In the genomic region with DNA sequence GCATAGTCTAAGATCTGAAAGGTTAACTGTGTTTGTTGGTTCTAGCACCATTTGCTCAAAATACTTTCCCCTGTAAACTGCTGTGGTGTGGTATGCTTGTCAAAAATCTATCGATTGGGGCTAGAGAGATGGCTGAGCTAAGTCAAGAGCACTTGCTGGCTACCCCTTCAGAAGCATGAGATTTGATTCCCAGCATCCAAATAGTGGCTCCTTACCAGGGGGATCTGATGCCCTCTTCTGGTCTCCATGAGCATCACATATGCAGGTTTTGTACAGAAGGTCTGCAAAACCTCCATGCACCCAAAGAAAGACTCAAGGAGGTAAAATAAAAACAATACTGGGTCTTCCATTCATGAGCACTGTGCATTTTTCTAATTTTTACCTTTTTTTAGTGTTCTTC, we compare ENCODE assay signal across 9 mouse cellular contexts. TPM values are rescaled to one million over a fixed set of nuclear protein-coding genes. Genes with fewer than 3 reads are reported as not detected.
DNase-seq lines count a peak whose midpoint lies in the region; ATAC-seq and TF ChIP-seq lines count a peak whose summit lies in the region.
"Had no signal": no experiment of that assay in that cellular context is flagged by ENCODE, and none has a peak within 500 bp of the region (broad histone marks: within the 10 kb centered on the region; RNA-seq: fewer than 3 reads in every experiment).

No protein-coding gene starts in this region.

- no peak overlapping the region for H3K9ac ChIP-seq in forebrain, embryonic 14.5 days (ENCODE audit: low read length)
- H3K9ac ChIP-seq in forebrain, embryonic 13.5 days: no peak overlapping the region
- H3K9ac ChIP-seq in neural tube, embryonic 11.5 days (ENCODE audit: low read length): no peak overlapping the region
- no peak overlapping the region for H3K9ac ChIP-seq in neural tube, embryonic 15.5 days (replicated peaks)
- H3K9ac ChIP-seq: heart, embryonic 15.5 days had no signal

- H3K4me1 ChIP-seq in forebrain, embryonic 14.5 days (ENCODE audit: control insufficient read depth, insufficient read depth, low read length): peaks cover 5% of the 10 kb centered on the region
- peaks cover 12% of the 10 kb centered on the region for H3K4me1 ChIP-seq in forebrain, embryonic 13.5 days
- no peaks in the 10 kb centered on the region; the same call in 1 of the 2 replicates for H3K4me1 ChIP-seq in neural tube, embryonic 11.5 days (ENCODE audit: control insufficient read depth, insufficient read depth, low read length)
- peaks cover 27% of the 10 kb centered on the region for H3K4me1 ChIP-seq in neural tube, embryonic 15.5 days
- no peaks in the 10 kb centered on the region for H3K4me1 ChIP-seq in cerebellum, adult 2 months (ENCODE audit: control insufficient read depth, insufficient read depth, low read length)

- ATAC-seq in forebrain, embryonic 14.5 days: no peak
- no peak for ATAC-seq in forebrain, embryonic 13.5 days
- ATAC-seq in neural tube, embryonic 11.5 days (ENCODE audit: insufficient read depth, low FRiP score, low TSS enrichment): no peak
- no peak for ATAC-seq in neural tube, embryonic 15.5 days (ENCODE audit: low FRiP score)

- H3K9me3 ChIP-seq in forebrain, embryonic 14.5 days (replicated peaks; ENCODE audit: control insufficient read depth, low read length): no peaks in the 10 kb centered on the region
- no peaks in the 10 kb centered on the region for H3K9me3 ChIP-seq in forebrain, embryonic 13.5 days (replicated peaks)
- no peaks in the 10 kb centered on the region for H3K9me3 ChIP-seq in neural tube, embryonic 11.5 days (ENCODE audit: control insufficient read depth, low read length)
- no peaks in the 10 kb centered on the region for H3K9me3 ChIP-seq in neural tube, embryonic 15.5 days (replicated peaks)
- H3K9me3 ChIP-seq: heart, embryonic 15.5 days had no signal

- no peak overlapping the region for H3K4me3 ChIP-seq in forebrain, embryonic 14.5 days (ENCODE audit: low read depth, low read length)
- H3K4me3 ChIP-seq in forebrain, embryonic 13.5 days: no peak overlapping the region
- H3K4me3 ChIP-seq in neural tube, embryonic 11.5 days (ENCODE audit: low read depth, low read length): no peak overlapping the region
- no peak overlapping the region for H3K4me3 ChIP-seq in neural tube, embryonic 15.5 days (replicated peaks)
- no peak overlapping the region for H3K4me3 ChIP-seq in cerebellum, adult 2 months (replicated peaks; ENCODE audit: insufficient read depth, low read depth, low read length)

- TF ChIP-seq CTCF in cerebellum, adult 2 months (IDR thresholded peaks at IDR 0.05; ENCODE audit: borderline replicate concordance, insufficient read depth, low read depth, low read length): peak; percentile 56

- 22% methylated on average over 1 of the region's 1 CpGs for WGBS in forebrain, embryonic 14.5 days
- 21% methylated on average over 1 of the region's 1 CpGs for WGBS in forebrain, embryonic 13.5 days
- WGBS in neural tube, embryonic 11.5 days: 29% methylated on average over 1 of the region's 1 CpGs
- 24% methylated on average over 1 of the region's 1 CpGs for WGBS in neural tube, embryonic 15.5 days
- WGBS in cerebellum, adult 2 months: 17% methylated on average over 1 of the region's 1 CpGs

- H3K27ac ChIP-seq in forebrain, embryonic 14.5 days (ENCODE audit: low read depth, low read length): no peak overlapping the region
- H3K27ac ChIP-seq in forebrain, embryonic 13.5 days: no peak overlapping the region
- H3K27ac ChIP-seq in neural tube, embryonic 11.5 days (ENCODE audit: low read depth, low read length): no peak overlapping the region
- H3K27ac ChIP-seq in neural tube, embryonic 15.5 days (replicated peaks): no peak overlapping the region
- no peak overlapping the region for H3K27ac ChIP-seq in cerebellum, adult 2 months (ENCODE audit: insufficient read depth, low read length)
- H3K27ac ChIP-seq: heart, embryonic 15.5 days had no signal

- peak; percentile 72 for DNase-seq in forebrain, embryonic 14.5 days (ENCODE audit: low spot score)
- DNase-seq in neural tube, embryonic 11.5 days (ENCODE audit: low spot score): peak; percentile 30
- peak; percentile 54 to 61 for DNase-seq in cerebellum, adult 2 months
- DNase-seq in heart, postnatal 10 days: peak; percentile 66 to 75
- DNase-seq in lung, postnatal 10 days: peak; percentile 76
- no peak for DNase-seq in spleen, postnatal 14 days (ENCODE audit: low spot score in 2 of 2)

- no peaks in the 10 kb centered on the region for H3K27me3 ChIP-seq in forebrain, embryonic 14.5 days (replicated peaks; ENCODE audit: control insufficient read depth, insufficient read depth, low read length)
- H3K27me3 ChIP-seq in forebrain, embryonic 13.5 days: no peaks in the 10 kb centered on the region
- no peaks in the 10 kb centered on the region for H3K27me3 ChIP-seq in neural tube, embryonic 11.5 days (ENCODE audit: control insufficient read depth, insufficient read depth, low read length)
- no peaks in the 10 kb centered on the region for H3K27me3 ChIP-seq in neural tube, embryonic 15.5 days (replicated peaks)
- H3K27me3 ChIP-seq in cerebellum, adult 2 months (ENCODE audit: control insufficient read depth, insufficient read depth, low read length): no peaks in the 10 kb centered on the region
- H3K27me3 ChIP-seq: heart, embryonic 15.5 days had no signal

- H3K36me3 ChIP-seq in forebrain, embryonic 14.5 days (ENCODE audit: control insufficient read depth, insufficient read depth, low read length): no peaks in the 10 kb centered on the region
- H3K36me3 ChIP-seq in forebrain, embryonic 13.5 days (ENCODE audit: poor library complexity, severe bottlenecking): no peaks in the 10 kb centered on the region
- no peaks in the 10 kb centered on the region for H3K36me3 ChIP-seq in neural tube, embryonic 11.5 days (ENCODE audit: control insufficient read depth, insufficient read depth, low read length)
- no peaks in the 10 kb centered on the region for H3K36me3 ChIP-seq in neural tube, embryonic 15.5 days
- H3K36me3 ChIP-seq: heart, embryonic 15.5 days had no signal

- intact Hi-C loops in heart, postnatal 10 days (cut with DNase I): loop anchor here (5.0 kb wide), 2 partner anchors 41 to 164 kb away; a partner anchor contains a TSS

- H3K4me2 ChIP-seq in forebrain, embryonic 14.5 days (ENCODE audit: low read length): no peak overlapping the region
- no peak overlapping the region for H3K4me2 ChIP-seq in forebrain, embryonic 13.5 days
- no peak overlapping the region for H3K4me2 ChIP-seq in neural tube, embryonic 11.5 days (ENCODE audit: low read depth)
- H3K4me2 ChIP-seq in neural tube, embryonic 15.5 days: no peak overlapping the region

- TF ChIP-seq POLR2A in cerebellum, adult 2 months (IDR thresholded peaks at IDR 0.05; ENCODE audit: borderline replicate concordance, insufficient read depth, low read length): no peak

RNA-seq across cellular contexts. Expression of a gene that starts 1.7 kb away (rescaled TPM):
- polyA plus RNA-seq in forebrain, embryonic 14.5 days (2014; fragmentation: Nextera tagmentation; extraction: Ambion mirVana): 77.8 and 86.1 TPM in 2 replicates
- 83.0 and 86.0 TPM in 2 replicates for polyA plus RNA-seq in forebrain, embryonic 13.5 days (2015; fragmentation: Nextera tagmentation; extraction: Ambion mirVana)
- 100 and 105 TPM in 2 replicates for polyA plus RNA-seq in neural tube, embryonic 11.5 days (2014; fragmentation: Nextera tagmentation; extraction: Ambion mirVana)
- polyA plus RNA-seq in neural tube, embryonic 15.5 days (2015; fragmentation: Nextera tagmentation; extraction: Ambion mirVana): 56.4 and 62.4 TPM in 2 replicates
- polyA plus RNA-seq in cerebellum, adult 2 months (2012; rRNA removed): 37.1 and 39.2 TPM in 2 replicates
- total RNA-seq in heart, postnatal 10 days (2021): 10 to 100 TPM; 50.5 to 53.9 TPM

RNA-seq across cellular contexts. Expression of a gene that starts 38.7 kb away (rescaled TPM):
- 22.3 and 22.6 TPM in 2 replicates for polyA plus RNA-seq in forebrain, embryonic 14.5 days (2014; fragmentation: Nextera tagmentation; extraction: Ambion mirVana)
- polyA plus RNA-seq in forebrain, embryonic 13.5 days (2015; fragmentation: Nextera tagmentation; extraction: Ambion mirVana): 24.2 and 25.5 TPM in 2 replicates
- polyA plus RNA-seq in neural tube, embryonic 11.5 days (2014; fragmentation: Nextera tagmentation; extraction: Ambion mirVana): 27.1 and 28.4 TPM in 2 replicates
- polyA plus RNA-seq in neural tube, embryonic 15.5 days (2015; fragmentation: Nextera tagmentation; extraction: Ambion mirVana): 19.9 and 20.9 TPM in 2 replicates
- polyA plus RNA-seq in cerebellum, adult 2 months (2012; rRNA removed): 37.3 TPM in 2 replicates
- 10 to 100 TPM; 35.6 to 39.2 TPM for total RNA-seq in heart, postnatal 10 days (2021)

RNA-seq across cellular contexts. Expression of a gene that starts 39.0 kb away (rescaled TPM):
- polyA plus RNA-seq in forebrain, embryonic 14.5 days (2014; fragmentation: Nextera tagmentation; extraction: Ambion mirVana): 1.1 and 1.4 TPM in 2 replicates
- polyA plus RNA-seq in forebrain, embryonic 13.5 days (2015; fragmentation: Nextera tagmentation; extraction: Ambion mirVana): 0.70 and 0.94 TPM in 2 replicates
- polyA plus RNA-seq in neural tube, embryonic 11.5 days (2014; fragmentation: Nextera tagmentation; extraction: Ambion mirVana): 0.99 and 1.0 TPM in 2 replicates
- polyA plus RNA-seq in neural tube, embryonic 15.5 days (2015; fragmentation: Nextera tagmentation; extraction: Ambion mirVana): 1.3 and 1.7 TPM in 2 replicates
- 0.49 and 0.70 TPM in 2 replicates for polyA plus RNA-seq in cerebellum, adult 2 months (2012; rRNA removed)
- total RNA-seq in heart, postnatal 10 days (2021): under 1 TPM; 0.27 to 0.45 TPM

RNA-seq across cellular contexts. Expression of a gene that starts 39.0 kb away (rescaled TPM):
- polyA plus RNA-seq in forebrain, embryonic 14.5 days (2014; fragmentation: Nextera tagmentation; extraction: Ambion mirVana): 7.5 and 10.3 TPM in 2 replicates
- polyA plus RNA-seq in forebrain, embryonic 13.5 days (2015; fragmentation: Nextera tagmentation; extraction: Ambion mirVana): 5.9 and 6.0 TPM in 2 replicates
- 5.3 and 7.3 TPM in 2 replicates for polyA plus RNA-seq in neural tube, embryonic 11.5 days (2014; fragmentation: Nextera tagmentation; extraction: Ambion mirVana)
- polyA plus RNA-seq in neural tube, embryonic 15.5 days (2015; fragmentation: Nextera tagmentation; extraction: Ambion mirVana): 10.1 and 27.5 TPM in 2 replicates
- polyA plus RNA-seq in cerebellum, adult 2 months (2012; rRNA removed): 11.2 and 11.3 TPM in 2 replicates
- total RNA-seq in heart, postnatal 10 days (2021): 10 to 100 TPM; 31.1 to 33.4 TPM

Comparison
In these comparisons a context has a peak if more than half of its experiments do, and no peak if none do; other contexts are left out.
1. DNase-seq: peak in forebrain, embryonic 14.5 days (single experiment), neural tube, embryonic 11.5 days (single experiment), cerebellum, adult 2 months (2 of 2), heart, postnatal 10 days (2 of 2) and lung, postnatal 10 days (single experiment); none in spleen, postnatal 14 days (0 of 2).